ENCODE assay signal across 8 mouse cellular contexts in the genomic region with DNA sequence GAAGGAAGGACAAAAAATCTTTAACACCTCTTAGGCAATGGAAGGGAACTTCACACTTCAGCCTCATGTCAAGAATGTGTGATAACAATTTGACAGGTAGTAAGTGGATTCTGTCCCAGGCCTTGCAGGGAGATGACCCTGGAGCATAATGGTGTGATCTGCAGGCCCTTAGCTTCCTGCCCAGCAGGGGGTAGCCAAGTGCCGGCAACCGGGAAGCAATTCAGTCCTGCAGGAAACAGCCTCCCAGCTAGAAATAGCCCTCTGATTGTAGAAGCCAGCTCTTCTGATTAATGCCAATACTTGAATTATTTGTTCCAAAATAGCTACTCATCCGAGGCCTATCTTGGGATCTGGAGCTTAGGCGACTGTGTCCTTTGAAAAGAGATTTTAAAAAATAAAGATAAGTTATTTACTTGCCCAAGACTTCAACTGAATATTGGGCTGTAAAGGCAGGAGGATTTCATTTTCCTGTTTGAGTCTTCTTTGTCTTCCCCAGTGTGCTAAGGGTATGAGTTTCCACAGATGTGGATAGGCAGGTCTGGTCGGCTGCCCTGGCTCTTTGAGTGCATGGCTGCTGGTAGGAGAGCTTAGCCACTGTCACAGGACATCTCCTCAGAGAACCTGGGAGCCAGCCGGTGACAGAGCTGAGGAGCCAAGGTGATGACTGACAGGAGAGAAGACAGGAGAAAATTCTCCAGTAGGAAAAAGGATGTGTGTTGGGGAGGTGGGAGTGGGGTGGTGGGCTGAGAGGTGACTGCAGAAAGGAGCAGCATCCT.
A peak's percentile ranks its signal among the peaks of the same experiment; 100 is the strongest.
DNase-seq lines count a peak whose midpoint lies in the region; ATAC-seq and TF ChIP-seq lines count a peak whose summit lies in the region.

No protein-coding gene starts in this region.

- no peaks in the 10 kb centered on the region for H3K4me1 ChIP-seq in thymus, adult 2 months (replicated peaks; ENCODE audit: control insufficient read depth, insufficient read depth, low read length)
- H3K4me1 ChIP-seq in embryonic facial prominence, embryonic 10.5 days = peaks cover 12% of the 10 kb centered on the region
- no peaks in the 10 kb centered on the region for H3K4me1 ChIP-seq in liver, adult 2 months (ENCODE audit: control insufficient read depth, insufficient read depth, low read length)
- H3K4me1 ChIP-seq in neural tube, embryonic 12.5 days = peaks cover 4% of the 10 kb centered on the region; the same call in 1 of the 2 replicates

- WGBS in thymus, adult 2 months = 44% methylated on average over 6 of the region's 6 CpGs
- 22% methylated on average over 6 of the region's 6 CpGs for WGBS in embryonic facial prominence, embryonic 10.5 days
- 22% methylated on average over 6 of the region's 6 CpGs for WGBS in liver, adult 2 months
- WGBS in neural tube, embryonic 12.5 days = 18% methylated on average over 6 of the region's 6 CpGs

- TF ChIP-seq POLR2A in thymus, adult 2 months (IDR thresholded peaks at IDR 0.05; ENCODE audit: control insufficient read depth, extremely low read depth, insufficient read depth, low read length, poor library complexity) = no peak
- TF ChIP-seq POLR2A in liver, adult 2 months (IDR thresholded peaks at IDR 0.05; ENCODE audit: extremely low read depth, insufficient read depth, low read length) = no peak

- ATAC-seq in neural tube, embryonic 12.5 days (ENCODE audit: low FRiP score, low read depth) = peak; percentile 78; the same call in 1 of the 2 replicates

- no peak overlapping the region for H3K4me3 ChIP-seq in thymus, adult 2 months (ENCODE audit: control insufficient read depth, insufficient read depth, low read length)
- H3K4me3 ChIP-seq in embryonic facial prominence, embryonic 10.5 days = no peak overlapping the region
- no peak overlapping the region for H3K4me3 ChIP-seq in liver, adult 2 months (ENCODE audit: insufficient read depth, low read depth, low read length)
- H3K4me3 ChIP-seq in neural tube, embryonic 12.5 days = no peak overlapping the region

- DNase-seq in thymus, adult 2 months = peak; percentile 5
- DNase-seq in thymus, postnatal 10 days (ENCODE audit: low spot score in 2 of 2) = no peak
- DNase-seq in embryonic facial prominence, embryonic 10.5 days (ENCODE audit: low spot score) = peak; percentile 81
- peak; percentile 57 for DNase-seq in heart, adult 8-10 months (ENCODE audit: low spot score)
- peak; percentile 4 for DNase-seq in kidney, adult 11 months
- DNase-seq in liver, adult 2 months (ENCODE audit: extremely low read depth, low read depth, low spot score) = peak; percentile 16
- DNase-seq in urinary bladder, adult 18-20 months (ENCODE audit: low spot score in 2 of 2) = peak; percentile 47 to 56

- TF ChIP-seq CTCF in thymus, adult 2 months (IDR thresholded peaks at IDR 0.05; ENCODE audit: borderline replicate concordance, control insufficient read depth, extremely low read depth, insufficient read depth, low read length, poor library complexity) = no peak
- peak; percentile 75 for TF ChIP-seq CTCF in liver, adult 2 months (IDR thresholded peaks at IDR 0.05; ENCODE audit: low read depth, low read length)

- no peaks in the 10 kb centered on the region for H3K79me2 ChIP-seq in liver, adult 2 months (ENCODE audit: control insufficient read depth, insufficient read depth, low read length)

- H3K9me3 ChIP-seq in embryonic facial prominence, embryonic 10.5 days = no peaks in the 10 kb centered on the region
- no peaks in the 10 kb centered on the region for H3K9me3 ChIP-seq in neural tube, embryonic 12.5 days

- H3K36me3 ChIP-seq in thymus, adult 2 months (ENCODE audit: control insufficient read depth, insufficient read depth, low read length) = no peaks in the 10 kb centered on the region
- no peaks in the 10 kb centered on the region for H3K36me3 ChIP-seq in embryonic facial prominence, embryonic 10.5 days (replicated peaks)
- H3K36me3 ChIP-seq in liver, adult 2 months (ENCODE audit: control insufficient read depth, insufficient read depth, low read length) = no peaks in the 10 kb centered on the region
- no peaks in the 10 kb centered on the region for H3K36me3 ChIP-seq in neural tube, embryonic 12.5 days

- H3K4me2 ChIP-seq in neural tube, embryonic 12.5 days (replicated peaks) = no peak overlapping the region

- no peak overlapping the region for H3K9ac ChIP-seq in liver, adult 2 months (ENCODE audit: low read depth, low read length)
- no peak overlapping the region for H3K9ac ChIP-seq in neural tube, embryonic 12.5 days

- no peak overlapping the region for H3K27ac ChIP-seq in thymus, adult 2 months (ENCODE audit: control insufficient read depth, insufficient read depth, low read length)
- H3K27ac ChIP-seq in embryonic facial prominence, embryonic 10.5 days (replicated peaks) = peak overlapping the region; percentile 72
- H3K27ac ChIP-seq in liver, adult 2 months (replicated peaks; ENCODE audit: insufficient read depth, low read depth, low read length) = no peak overlapping the region
- H3K27ac ChIP-seq in neural tube, embryonic 12.5 days = no peak overlapping the region

- H3K27me3 ChIP-seq in thymus, adult 2 months (ENCODE audit: control insufficient read depth, insufficient read depth, low read length) = no peaks in the 10 kb centered on the region
- H3K27me3 ChIP-seq in embryonic facial prominence, embryonic 10.5 days (replicated peaks; ENCODE audit: low read depth, poor library complexity, severe bottlenecking) = no peaks in the 10 kb centered on the region
- H3K27me3 ChIP-seq in liver, adult 2 months (ENCODE audit: control insufficient read depth, insufficient read depth, low read length) = no peaks in the 10 kb centered on the region
- no peaks in the 10 kb centered on the region for H3K27me3 ChIP-seq in neural tube, embryonic 12.5 days (replicated peaks)

Comparison
In these comparisons a context has a peak if more than half of its experiments do, and no peak if none do; other contexts are left out.
1. DNase-seq: peak in thymus, adult 2 months (single experiment), embryonic facial prominence, embryonic 10.5 days (single experiment), heart, adult 8-10 months (single experiment), kidney, adult 11 months (single experiment), liver, adult 2 months (single experiment) and urinary bladder, adult 18-20 months (2 of 2); none in thymus, postnatal 10 days (0 of 2).